Mouse (Mus musculus): ENCODE measurements around the gene Pax1.

- TF ChIP-seq CTCF (IDR thresholded peaks at IDR 0.05; ENCODE audit: control insufficient read depth, insufficient read depth, low read length) (no peak), POLR2A (IDR thresholded peaks at IDR 0.05; ENCODE audit: borderline replicate concordance, control insufficient read depth, low read depth, low read length) (no peak)
Observed at GRCm38 (mm10) chr2:147429607-147430356, 68.1 kb downstream of the Pax1 start.
